Mouse (Mus musculus) myocyte (in vitro differentiated cells): ENCODE measurements around the gene Slc16a8.

Experiments
- E2F4 ChIP-seq: IDR thresholded peaks from one replicate; pipeline ENCODE4 v1.6.1; 2011; ENCODE audit warnings: mild to moderate bottlenecking, control low read depth, moderate library complexity; ENCODE audit not compliant: insufficient read depth
- MYOD1 ChIP-seq, 3 experiments: IDR thresholded peaks; one replicate each; pipeline ENCODE4 v1.6.1; 2011; ENCODE audit warnings: control low read depth in 2 of 3, low read depth in 2 of 3, mild to moderate bottlenecking in 2 of 3, moderate library complexity in 1 of 3; ENCODE audit not compliant: insufficient read length in 2 of 3, control insufficient read depth in 1 of 3
- POLR2A ChIP-seq: IDR thresholded peaks from one replicate; pipeline ENCODE4 v1.6.1; 2011; ENCODE audit warnings: low read depth, mild to moderate bottlenecking, control low read depth, moderate library complexity; ENCODE audit not compliant: insufficient read length
- TCF12 ChIP-seq: IDR thresholded peaks from one replicate; pipeline ENCODE4 v1.6.1; 2011; ENCODE audit warnings: mild to moderate bottlenecking, control low read depth; ENCODE audit not compliant: poor library complexity, insufficient read depth, severe bottlenecking
- USF1 ChIP-seq: IDR thresholded peaks from one replicate; pipeline ENCODE4 v1.6.1; 2011; ENCODE audit warnings: low read depth, mild to moderate bottlenecking, control low read depth, moderate library complexity

DNA sequence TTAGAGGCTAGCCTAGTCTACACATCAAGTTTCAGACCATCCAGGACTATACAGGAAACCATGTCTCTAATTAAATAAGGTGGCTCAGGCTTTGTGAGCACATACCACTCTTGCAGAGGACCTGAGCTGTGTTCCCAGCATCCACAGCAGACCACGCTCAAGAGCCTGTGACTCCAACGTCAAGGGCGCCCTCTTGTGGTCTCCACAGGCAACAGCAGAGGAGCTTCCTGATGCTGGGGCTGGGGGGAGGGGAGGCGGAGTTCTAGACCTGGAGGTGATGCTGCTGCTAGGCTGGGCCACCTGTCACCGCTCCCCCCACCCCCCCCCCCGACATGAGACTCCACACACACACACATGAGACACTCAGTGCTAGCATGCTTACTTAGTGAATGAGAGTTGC lies 25.6 kb upstream of the Slc16a8 start:
- TF ChIP-seq TCF12 (no peak), POLR2A (no peak), MYOD1 (IDR thresholded peaks at IDR 0.05; ENCODE audit: control insufficient read depth in 1 of 3, insufficient read length in 2 of 3, low read depth in 2 of 3) (no peak), E2F4 (no peak), USF1 (no peak)
